Mouse (Mus musculus) spleen, postnatal 4 days (tissue): ENCODE results near the gene Ppil6.

ENCODE experiments used
- DNase-seq, 2 experiments: peaks; one replicate each; pipeline ENCODE4 v3.0.0; 2022; ENCODE audit warnings: low spot score in 2 of 2

Ppil6 gene

DNA sequence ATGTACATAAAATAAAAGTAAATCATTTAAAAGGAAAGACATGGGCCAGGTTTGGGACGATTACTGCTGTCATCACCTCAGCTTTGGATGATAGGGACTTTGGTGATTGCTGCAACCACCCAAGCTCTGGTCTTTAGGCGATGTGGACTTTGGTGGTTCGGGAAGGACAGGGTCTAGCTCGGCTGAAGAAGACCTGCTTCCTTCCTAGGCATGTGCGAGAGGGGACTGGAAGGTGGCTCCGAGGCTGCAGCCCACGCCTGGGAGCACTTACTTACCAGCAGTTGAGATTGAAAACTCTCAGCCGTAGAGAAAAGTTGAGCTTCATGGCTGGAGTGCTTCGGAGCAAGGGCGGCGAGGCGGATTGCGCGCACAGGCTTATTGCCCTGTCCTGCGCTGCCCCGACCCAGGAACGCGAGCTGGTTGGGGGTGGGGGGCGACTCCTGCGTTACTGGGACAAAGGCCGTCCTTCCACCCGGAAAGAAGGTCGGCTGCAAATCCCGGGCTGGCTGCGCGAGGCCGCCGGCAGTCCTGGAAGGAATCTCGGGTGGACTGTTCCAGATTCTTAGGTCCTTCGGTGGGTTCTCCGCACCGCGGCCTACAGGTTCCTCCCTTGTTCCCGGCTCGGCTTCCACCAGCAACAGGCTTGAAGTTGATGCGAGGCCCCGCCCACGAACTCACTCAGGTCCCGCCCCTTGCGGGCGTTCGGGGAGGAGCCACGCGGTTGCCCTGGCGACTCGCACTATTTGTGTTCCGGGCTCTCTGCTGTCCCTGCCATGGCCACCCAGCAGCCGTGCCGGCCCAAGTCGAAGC, at the start of gene Ppil6, which contains the start of gene Smpd2:
TSS of gene Ppil6 (plus strand) at position 732 of the 810 bp plus-strand sequence.
TSS of gene Smpd2 (minus strand) at position 662 of the 810 bp plus-strand sequence.
- DNase-seq, result peak; percentile 88 to 92

GRCm38 (mm10) chr10:41448216-41448615, 42.0 kb upstream of the Ppil6 start:
- no peak for DNase-seq

DNA sequence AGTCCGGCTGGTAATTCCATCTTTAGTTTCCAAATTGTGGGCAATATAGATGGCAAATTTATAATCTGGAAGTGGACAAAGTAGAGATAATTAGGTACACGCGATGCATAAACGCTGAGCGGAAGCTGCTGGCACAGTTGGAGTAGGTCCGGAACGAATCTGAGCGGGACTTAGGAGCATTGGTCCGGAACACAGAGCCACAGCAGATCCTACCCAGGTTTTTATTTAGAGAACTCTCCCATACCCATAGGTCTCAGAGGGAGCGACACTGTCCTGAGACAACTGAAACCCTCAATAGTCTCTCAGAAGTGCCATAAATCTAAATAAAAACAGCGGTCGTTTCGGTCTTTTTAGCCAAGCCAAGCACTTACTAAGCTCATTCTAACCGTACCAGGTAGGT, 40.6 kb upstream of the Ppil6 start:
- no peak for DNase-seq

- peak; percentile 96 to 98 for DNase-seq
Observed at GRCm38 (mm10) chr10:41450137-41450670, 40.0 kb upstream of the Ppil6 start, which contains the start of gene Zbtb24. Zbtb24 (plus strand) TSS chr10:41450383.

- DNase-seq, result no peak
Observed at GRCm38 (mm10) chr10:41450780-41451522, 39.3 kb upstream of the Ppil6 start.

DNA sequence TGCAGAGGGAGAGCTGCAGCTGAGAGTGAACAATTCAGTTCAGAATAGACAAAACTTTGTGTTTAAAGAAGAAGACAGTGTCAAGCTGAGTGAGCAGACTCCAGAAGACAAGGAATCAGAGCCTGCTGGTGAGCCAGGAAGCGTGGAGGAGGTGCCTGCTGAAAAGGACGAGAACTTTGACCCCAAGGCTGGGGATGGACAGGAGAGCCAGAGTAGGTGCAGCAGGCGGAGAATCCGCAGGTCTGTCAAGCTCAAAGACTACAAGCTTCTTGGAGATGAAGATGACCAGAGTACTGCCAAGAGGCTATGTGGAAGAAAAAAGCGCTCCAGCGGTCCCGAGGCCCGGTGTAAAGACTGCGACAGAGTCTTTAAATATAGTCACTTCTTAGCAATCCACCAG, 38.6 kb upstream of the Ppil6 start:
- DNase-seq, result no peak

DNA sequence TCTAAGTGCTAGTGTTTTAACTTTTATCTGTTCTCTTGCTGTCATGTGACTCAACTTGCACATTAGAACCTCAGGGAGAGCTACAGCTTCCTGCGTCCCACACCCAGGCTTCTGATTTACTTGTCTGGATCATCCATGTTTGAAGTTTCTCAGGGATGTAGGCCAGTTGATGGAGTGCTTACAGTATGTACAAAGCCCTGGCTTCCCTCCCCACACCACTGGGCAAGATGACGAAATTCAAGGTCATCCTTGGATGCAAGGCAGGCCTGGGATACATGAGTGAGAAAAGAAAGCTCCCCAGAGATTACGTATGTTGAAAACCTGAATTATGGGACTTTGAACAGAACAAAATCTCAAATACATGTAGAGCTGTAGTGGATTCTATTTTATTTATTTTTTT, 37.4 kb upstream of the Ppil6 start:
- no peak for DNase-seq

- DNase-seq, result no peak
Observed at GRCm38 (mm10) chr10:41459990-41460389, 30.2 kb upstream of the Ppil6 start.

DNA sequence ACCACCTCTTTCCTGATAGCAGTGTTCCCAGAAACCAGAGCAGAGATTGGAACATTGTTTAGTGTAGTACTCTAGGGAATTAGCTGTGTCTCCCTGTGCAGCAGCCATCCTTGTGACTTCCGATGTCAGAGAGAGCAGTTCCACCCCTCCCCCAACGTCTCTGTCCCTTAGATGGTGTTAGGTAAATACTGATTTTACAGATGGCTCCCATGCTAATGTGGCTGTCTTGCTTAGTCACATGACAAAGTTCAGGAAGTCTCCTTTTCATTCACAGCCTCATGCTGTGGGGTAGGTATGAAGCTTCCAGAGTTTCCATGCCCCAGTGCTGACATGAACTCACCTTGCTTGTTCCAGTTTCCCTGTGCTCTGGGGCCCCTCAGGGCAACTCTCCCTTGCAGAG, 29.7 kb upstream of the Ppil6 start:
- DNase-seq, result no peak

DNA sequence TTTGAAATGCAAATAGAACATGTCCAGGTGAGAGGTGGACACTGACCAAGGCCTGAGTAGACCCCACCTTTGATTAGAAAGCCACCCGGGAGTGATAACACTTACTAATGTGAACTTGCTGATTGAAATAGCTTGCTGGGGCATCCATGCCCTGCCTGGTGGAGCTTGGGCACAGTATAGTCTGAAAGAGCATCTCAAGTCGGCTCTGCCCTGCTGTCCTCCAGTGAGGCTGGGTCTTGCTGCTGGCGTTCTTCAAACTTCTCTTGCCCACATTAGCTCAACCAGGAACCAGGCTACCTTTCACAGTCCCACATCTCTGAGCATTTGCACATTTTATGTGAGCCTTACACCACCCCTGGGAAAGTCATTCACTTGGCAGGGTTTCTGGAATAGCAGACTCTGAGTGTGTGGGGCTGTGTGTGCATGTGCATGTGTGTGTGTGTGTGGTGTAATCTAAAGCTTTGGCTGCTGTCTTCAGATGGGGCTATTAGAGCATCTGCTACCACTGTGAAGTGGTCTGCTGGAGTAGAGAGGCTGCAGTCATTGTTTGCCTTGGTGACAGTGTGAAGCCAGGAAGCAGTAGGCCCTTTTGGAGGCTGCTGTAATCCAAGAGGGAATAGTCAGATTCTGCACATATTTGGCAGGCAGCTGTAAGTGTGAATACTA, 29.0 kb upstream of the Ppil6 start:
- no peak for DNase-seq

DNA sequence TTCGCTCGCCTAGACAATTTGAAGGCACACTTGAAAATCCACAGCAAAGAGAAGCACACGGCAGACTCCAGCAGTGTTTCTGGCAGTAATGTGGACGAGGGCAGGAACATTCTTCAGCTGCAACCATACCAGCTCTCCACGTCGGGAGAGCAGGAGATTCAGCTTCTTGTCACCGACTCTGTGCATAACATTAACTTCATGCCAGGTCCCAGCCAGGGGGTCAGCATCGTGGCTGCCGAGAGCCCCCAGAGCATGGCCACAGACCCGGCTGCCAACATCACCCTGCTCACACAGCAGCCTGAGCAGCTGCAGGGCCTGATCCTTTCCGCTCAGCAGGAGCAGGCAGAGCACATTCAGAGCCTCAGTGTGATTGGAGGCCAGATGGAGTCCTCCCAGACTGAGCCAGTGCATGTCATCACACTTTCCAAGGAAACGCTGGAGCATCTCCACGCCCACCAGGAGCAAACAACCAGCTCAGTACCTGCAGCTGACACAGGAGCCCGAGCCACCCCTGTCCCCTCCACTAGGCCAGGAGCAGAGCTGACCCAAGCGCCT, 25.8 kb upstream of the Ppil6 start:
- no peak for DNase-seq

DNA sequence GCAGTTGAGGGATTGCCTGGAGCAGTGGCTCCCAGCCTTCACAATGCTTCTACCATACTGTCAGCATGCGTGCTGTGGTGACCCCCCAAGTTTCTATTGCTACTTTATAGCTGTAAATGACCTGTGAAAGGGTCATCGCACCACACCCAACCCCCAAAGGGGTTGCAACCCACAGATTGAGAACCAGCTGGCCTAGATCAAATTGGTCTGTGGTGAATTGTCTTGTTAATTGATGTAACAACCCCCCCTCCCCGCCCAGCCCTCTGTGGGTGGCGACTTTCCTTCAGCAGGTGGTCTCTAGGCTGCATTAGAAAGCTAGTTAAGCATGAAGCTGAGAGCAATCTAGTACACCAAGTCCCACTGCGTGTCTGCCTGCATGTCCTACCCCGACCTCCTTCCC, 22.9 kb upstream of the Ppil6 start:
- no peak for DNase-seq

DNA sequence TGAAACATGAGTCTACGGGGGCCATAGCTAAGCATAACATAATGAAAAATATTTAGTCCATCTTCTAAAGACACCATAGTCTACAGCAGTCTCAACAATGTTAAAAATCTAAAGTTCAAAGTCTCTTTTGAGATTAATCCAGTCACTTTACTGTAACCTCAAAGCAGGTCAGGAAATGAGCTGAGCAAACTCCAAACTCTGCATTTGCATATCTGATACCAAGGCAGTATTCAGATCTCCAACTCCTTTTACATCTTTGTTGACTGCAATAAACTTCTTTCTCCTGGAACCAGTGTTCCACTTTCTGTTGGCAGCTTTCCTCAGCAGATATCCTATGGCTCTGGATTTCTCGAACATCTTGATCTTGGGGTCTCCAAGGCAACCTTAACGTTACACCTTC, 19.5 kb upstream of the Ppil6 start:
- no peak for DNase-seq

DNA sequence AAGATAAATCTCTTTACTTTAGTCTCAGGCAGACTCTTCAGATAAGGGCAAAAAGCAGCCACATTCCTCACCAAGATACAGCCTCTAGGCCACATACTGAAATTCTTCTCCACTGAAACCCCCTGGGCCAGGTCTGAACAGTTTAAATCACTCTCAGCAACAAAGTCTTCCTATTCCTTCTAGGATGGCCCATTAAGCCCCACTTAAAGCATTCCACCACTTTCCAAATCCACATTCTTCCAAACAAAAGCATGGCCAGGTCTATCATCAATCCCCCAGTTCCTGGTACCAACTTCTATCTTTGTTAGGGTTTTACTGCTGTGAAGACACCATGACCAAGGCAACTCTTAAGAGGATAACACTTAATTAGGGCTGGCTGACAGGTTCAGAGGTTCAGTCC, 17.7 kb upstream of the Ppil6 start:
- DNase-seq, result no peak

- no peak for DNase-seq
Observed at GRCm38 (mm10) chr10:41472962-41473481, 17.2 kb upstream of the Ppil6 start.

GRCm38 (mm10) chr10:41473782-41474468, 16.3 kb upstream of the Ppil6 start:
- peak in 1 of 2 experiments; percentile 37 for DNase-seq

- DNase-seq, result no peak
Observed at GRCm38 (mm10) chr10:41474981-41475391, 15.3 kb upstream of the Ppil6 start.

DNA sequence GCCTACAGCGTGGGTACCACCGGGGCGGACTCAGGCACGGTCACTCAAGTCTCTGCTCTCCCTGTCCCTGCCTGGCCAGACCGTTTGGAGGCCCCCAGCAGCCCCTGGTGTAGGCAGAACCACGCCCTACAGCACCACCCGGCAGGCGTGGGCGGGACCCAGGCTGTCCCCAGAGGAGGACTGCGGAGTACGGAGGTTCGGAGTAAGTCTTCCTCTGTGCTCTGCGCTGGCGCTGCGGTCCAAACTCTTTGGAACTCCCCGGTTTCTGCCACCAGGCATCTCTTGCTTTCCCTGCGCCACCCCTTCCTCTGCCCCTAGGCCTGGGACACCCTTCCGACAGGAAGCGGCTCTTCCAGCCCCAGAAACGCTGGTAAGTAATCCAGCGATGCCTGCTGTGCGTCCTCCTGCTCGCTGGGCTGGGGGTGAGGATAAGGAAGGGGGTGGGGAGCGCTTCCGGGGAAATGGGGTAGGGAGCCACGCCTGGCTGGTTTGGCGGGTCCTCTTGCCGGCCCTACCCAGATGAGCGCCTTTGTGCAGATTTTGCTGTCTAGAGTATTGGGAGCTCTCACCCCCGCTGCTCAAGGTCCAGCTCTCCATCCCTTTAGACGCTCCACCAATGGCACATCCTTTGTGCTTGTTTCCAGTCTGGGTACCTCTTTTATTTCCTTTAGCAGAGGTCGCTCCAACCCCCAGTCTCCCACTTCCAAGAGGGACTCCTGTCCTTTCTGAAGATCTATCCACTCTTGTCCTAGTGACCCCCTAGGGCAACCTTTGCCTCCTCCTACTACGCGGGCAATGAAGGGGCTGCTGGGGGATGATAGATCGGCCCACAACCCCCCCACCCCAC, 13.8 kb upstream of the Ppil6 start, which contains the start of gene Mical1:
TSS of gene Mical1 (plus strand) at position 144 of the 847 bp plus-strand sequence.
- peak; percentile 68 to 83 for DNase-seq

DNA sequence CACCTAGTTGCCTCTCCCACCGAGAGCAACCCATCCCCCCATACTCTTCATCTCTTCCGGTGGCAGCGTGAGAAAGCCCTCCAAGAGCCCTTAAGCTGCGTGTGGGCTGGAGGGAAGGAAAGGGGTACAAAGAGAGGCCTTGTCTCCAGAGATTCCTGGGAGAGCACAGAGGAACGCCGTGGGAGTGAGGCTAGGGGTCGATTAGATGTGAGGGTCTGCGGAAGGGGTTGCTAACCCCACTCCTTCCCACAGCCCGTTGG, 13.3 kb upstream of the Ppil6 start:
- no peak for DNase-seq
